Mouse (Mus musculus): Measurements from ENCODE around the gene Sox5.
A peak's percentile ranks its signal among the peaks of the same experiment; 100 is the strongest.

Gene Sox5

GRCm38 (mm10) chr6:144076376-144076775 is 705.4 kb downstream of the Sox5 start:
- DNase-seq = no peak

- no peak for DNase-seq
Observed at GRCm38 (mm10) chr6:144075327-144075941, 706.3 kb downstream of the Sox5 start.

GRCm38 (mm10) chr6:144074826-144075225 is 707.0 kb downstream of the Sox5 start:
- no peak for DNase-seq

- no peak for DNase-seq
Observed at GRCm38 (mm10) chr6:144070461-144070860, 711.3 kb downstream of the Sox5 start.

- no peak for DNase-seq
Observed at GRCm38 (mm10) chr6:144067491-144067890, 714.3 kb downstream of the Sox5 start.

- no peak for DNase-seq
Observed at GRCm38 (mm10) chr6:144062428-144062827, 719.3 kb downstream of the Sox5 start.

- DNase-seq = no peak
Observed at GRCm38 (mm10) chr6:144061814-144062213, 720.0 kb downstream of the Sox5 start.

GRCm38 (mm10) chr6:144057098-144057632 is 724.6 kb downstream of the Sox5 start:
- no peak for DNase-seq

GRCm38 (mm10) chr6:144056252-144057097 is 725.3 kb downstream of the Sox5 start:
- DNase-seq = no peak

- peak; percentile 10 for DNase-seq
Observed at GRCm38 (mm10) chr6:144052487-144052886, 729.3 kb downstream of the Sox5 start.

GRCm38 (mm10) chr6:144051316-144051715 is 730.5 kb downstream of the Sox5 start:
- DNase-seq = no peak

- DNase-seq = no peak
Observed at GRCm38 (mm10) chr6:144048201-144048924, 733.4 kb downstream of the Sox5 start.

- DNase-seq = no peak
Observed at GRCm38 (mm10) chr6:144045503-144045902, 736.3 kb downstream of the Sox5 start.

GRCm38 (mm10) chr6:144044381-144044780 is 737.4 kb downstream of the Sox5 start:
- DNase-seq = no peak

GRCm38 (mm10) chr6:144042936-144043335 is 738.8 kb downstream of the Sox5 start:
- no peak for DNase-seq

GRCm38 (mm10) chr6:144041941-144042340 is 739.8 kb downstream of the Sox5 start:
- no peak for DNase-seq

- no peak for DNase-seq
Observed at GRCm38 (mm10) chr6:144041188-144041587, 740.6 kb downstream of the Sox5 start.

- no peak for DNase-seq
Observed at GRCm38 (mm10) chr6:144040349-144040748, 741.4 kb downstream of the Sox5 start.

GRCm38 (mm10) chr6:144039221-144039620 is 742.6 kb downstream of the Sox5 start:
- DNase-seq = no peak

GRCm38 (mm10) chr6:144033191-144033590 is 748.6 kb downstream of the Sox5 start:
- DNase-seq = no peak

GRCm38 (mm10) chr6:144016929-144017328 is 764.8 kb downstream of the Sox5 start:
- no peak for DNase-seq

GRCm38 (mm10) chr6:144011880-144012524 is 769.8 kb downstream of the Sox5 start:
- no peak for DNase-seq

GRCm38 (mm10) chr6:144010995-144011394 is 770.8 kb downstream of the Sox5 start:
- DNase-seq = no peak

All from liver (tissue).